Mouse (Mus musculus): Measurements from ENCODE around the gene Cyp1a1.
A peak's percentile ranks its signal among the peaks of the same experiment; 100 is the strongest.

Cyp1a1 gene

DNA sequence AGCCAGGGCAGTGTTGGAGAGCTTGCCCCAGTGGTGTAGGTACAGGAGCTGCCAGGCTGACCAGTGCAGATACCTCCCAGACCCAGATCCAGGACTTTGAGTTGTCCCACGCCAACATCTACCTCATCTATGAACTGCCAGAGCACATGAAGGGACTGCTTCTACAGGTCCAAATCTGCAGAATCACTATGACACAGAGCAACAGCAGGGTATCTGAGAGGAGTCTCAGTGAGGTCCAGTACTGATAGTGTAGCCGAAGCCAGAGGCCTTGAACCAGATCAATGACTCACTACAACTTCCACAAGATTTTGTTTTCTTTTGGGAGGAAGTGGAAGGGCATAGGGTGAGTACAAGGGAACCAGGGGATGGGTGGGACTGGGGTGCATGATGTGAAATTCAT, at the start of gene Cyp1a1:
Cyp1a1 (plus strand) TSS at position 178 of the 400 bp plus-strand sequence.
- DNase-seq (ENCODE audit: low read depth, low spot score), result no peak

DNA sequence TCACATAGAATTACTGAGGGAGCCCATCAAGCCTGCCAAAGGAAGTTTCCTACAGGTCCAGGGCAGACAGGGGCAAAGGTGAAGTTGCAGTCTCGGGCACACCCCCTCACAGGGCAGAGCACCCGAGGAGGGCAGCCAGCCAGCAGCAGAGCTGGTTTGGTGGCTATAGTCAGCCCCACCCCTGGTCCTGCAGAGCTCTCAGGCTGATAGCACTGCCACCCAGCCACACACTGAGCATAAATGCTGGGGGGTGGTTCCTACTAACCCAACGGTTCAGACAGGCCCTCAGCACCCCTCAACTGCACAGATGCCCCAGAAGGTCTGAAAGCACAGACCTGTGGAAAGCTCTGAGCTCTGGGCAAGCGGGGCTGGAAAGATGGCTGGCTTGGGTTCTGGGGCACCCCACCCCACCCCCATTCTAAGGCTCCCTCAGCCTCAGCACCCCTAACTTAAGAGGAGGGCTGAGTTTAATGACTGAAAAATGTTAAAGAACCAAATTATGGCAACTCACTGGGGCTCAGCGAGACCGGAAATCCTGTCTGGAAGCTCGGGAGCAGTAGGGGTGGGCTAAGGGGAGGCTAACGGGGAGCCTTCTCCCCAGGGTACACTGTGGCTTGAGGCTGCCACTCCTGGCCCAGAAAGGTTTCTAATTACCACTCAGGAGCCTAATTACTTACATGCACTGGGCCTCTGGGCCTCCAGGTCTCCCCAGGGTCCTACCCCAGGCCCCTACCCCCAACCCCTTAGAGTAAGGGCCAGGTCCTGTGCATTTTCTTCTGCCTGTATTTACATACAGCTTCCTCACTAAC, 48.9 kb upstream of the Cyp1a1 start:
- DNase-seq (ENCODE audit: low read depth, low spot score), result no peak

DNA sequence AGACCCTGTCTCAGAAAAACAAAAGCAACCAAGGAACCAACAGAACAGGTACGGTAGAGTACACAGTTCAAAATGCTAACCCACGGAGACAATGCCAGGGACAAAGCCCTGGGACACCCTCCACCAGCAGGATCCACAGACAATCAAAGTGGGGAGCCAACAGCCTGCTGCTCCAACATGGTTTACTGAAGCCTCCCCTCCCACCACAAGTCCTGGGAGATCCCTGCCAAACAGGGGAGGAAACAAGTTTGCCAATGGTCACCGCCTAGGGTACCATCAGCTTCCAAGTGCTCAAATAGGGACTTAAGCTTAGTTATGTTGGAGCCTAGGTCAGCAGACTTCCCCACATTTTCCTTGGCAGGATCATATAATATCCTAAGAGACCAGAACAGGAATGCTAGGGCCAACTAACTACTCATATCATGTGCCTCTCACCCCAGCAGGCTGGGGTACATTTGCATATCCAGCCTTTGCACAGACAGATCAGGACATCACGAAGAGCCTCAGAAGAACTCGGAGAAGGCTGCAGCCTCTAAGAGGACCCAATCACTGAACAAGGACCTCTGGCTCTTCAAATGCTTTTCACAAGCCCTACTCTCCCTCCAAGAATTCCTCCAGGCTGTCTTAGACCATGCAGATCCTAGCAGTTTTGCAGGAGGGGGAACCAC, 47.9 kb upstream of the Cyp1a1 start:
- DNase-seq (ENCODE audit: low read depth, low spot score), result no peak

DNA sequence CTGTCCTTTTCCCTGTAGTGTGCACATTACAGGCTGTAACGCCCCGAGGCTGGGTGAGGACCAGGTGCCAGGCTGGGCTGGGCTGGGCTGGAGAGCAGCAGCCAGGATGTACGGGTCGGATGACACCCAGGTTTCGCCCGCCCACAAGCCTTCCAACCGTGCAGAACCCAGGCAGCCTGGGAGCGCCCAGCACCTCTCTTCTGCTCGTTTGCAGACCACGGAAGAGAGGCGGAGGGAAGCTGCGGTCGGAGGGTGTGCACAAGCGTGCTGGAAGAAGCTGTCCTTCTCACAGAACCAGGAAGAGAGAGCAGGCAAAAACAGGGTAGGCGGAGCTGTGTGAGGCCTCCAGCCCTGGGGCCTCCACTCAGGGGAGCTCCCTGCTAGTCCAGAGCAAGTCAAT, 47.3 kb upstream of the Cyp1a1 start:
- peak; percentile 70 for DNase-seq (ENCODE audit: low read depth, low spot score)

DNA sequence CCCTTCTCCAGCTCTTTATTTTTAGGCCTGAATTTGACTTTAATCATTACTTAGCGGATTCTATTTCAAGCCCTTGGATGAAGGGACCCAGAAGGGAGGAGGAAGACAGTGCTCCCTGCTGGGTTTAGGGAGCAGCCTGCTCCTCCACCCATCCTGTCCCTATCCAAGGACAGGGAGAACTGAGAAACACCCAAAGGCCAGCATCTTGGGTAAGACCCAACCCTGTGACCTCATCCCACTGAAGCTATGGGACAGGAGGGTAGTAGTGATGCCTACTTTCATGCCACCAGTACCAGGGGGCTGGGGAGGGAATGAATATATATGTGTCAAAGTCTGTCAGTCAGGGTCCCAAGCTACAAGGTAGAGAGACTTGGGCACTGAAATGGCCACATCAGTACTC, 46.7 kb upstream of the Cyp1a1 start:
- DNase-seq (ENCODE audit: low read depth, low spot score), result no peak

DNA sequence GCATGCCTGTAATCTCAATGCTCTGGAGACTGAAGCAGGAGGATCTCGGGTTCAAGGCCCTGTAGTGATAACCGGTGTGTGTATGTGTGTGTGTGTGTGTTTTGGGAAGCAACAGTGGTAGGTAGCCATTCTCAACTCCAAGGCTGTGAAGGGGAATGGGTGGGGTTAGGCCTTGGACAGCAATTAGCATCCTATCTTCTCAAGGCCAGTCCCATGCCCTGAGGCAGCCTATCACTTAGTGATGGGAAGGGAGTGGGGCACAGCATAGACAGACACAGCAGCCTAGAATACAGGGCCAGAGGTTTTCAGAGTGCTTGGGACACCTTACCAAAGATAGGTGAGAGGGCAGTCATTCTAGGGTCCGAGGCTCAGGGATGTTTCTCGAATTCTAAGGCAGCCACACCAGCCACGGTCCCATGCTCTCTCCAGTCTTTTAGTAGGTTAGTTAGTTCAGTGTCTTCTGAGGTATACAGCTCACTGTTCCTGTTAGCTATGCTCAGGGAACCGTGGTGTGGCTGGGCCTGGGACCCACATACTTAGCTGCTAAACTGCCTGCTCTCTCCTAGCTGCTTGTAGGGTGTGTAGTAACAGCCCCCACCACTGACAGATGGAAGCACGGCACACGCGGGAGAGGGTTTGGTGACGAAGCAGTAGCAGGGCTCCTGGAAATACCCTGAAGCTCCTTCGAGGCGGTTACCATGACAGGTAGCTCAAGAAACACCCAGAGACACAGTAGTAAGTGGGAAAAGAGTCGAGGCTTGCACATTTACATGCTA, 45.8 kb upstream of the Cyp1a1 start:
- DNase-seq (ENCODE audit: low read depth, low spot score), result peak; percentile 72

DNA sequence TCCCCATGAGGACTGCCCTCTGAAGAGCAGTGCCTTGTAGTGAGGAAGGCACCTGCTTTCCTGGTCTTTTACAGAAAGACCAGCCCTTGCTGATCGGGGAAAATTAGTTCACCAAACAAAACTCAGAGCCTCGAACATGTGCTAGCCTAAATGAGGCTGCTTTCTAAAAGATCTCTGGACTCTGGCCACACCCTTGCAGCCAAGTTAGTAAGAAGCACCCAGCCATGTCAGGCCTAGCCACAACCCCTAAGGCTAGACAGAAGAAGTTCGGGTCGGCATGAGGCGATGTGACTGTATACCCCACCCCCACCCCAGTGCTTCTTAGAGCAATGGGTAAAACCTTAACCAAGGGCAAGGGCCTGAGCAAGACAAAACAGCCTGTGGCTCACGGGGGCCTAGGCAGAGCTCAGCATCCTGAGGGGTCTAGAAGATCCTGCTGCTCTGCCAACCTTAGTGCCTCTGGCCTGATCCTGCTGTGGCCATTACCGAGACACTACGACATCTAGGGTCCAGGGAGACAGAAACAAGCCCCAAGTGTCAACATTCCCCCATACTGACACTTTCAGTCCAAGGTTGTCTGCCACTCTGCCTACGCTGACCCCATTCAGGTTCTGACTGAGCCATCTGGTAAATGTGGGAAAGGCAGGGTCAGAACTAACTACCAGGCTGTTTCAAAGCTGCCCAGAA, 44.4 kb upstream of the Cyp1a1 start:
- DNase-seq (ENCODE audit: low read depth, low spot score), result peak; percentile 30

DNA sequence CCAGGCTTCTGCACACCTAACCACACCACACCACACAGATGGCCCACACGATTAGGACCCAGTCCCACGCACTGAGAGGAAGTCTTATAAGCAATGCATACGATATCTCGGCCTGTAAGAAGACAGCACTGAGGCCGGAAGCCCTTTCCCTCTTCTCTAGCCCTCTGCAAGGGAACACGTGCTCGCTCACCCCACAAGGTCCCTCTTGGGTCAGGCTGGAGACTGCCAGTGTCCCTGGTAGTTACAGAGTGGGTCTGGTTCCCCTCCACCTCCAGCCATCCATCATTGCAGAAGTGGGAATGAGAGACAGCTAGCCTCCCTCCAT, 43.9 kb upstream of the Cyp1a1 start:
- no peak for DNase-seq (ENCODE audit: low read depth, low spot score)

DNA sequence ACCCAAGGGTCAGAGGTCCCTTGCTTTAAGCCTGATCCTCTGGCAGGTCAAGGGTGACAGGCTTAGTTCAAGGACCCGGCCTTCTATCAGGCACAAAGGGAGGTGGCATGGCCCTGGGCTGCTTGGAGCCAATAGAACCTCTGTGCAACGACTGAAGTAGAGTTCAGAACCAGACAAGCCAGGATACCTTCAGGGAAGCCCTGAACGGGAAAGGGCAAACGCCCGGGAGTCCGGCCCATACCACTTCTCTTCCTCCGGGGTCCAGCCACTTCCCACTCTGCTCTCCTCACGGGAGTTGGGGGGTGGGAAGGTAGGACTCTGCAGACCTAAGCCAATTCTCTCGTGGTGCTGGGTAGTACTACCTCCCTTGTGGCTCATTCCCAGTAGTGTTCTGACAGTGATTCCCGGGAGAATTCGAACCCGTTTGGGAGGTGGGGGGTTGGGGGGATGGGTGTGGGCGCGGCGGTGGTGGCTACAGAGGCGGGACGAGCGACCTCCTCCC, 43.2 kb upstream of the Cyp1a1 start:
- DNase-seq (ENCODE audit: low read depth, low spot score), result peak; percentile 34

DNA sequence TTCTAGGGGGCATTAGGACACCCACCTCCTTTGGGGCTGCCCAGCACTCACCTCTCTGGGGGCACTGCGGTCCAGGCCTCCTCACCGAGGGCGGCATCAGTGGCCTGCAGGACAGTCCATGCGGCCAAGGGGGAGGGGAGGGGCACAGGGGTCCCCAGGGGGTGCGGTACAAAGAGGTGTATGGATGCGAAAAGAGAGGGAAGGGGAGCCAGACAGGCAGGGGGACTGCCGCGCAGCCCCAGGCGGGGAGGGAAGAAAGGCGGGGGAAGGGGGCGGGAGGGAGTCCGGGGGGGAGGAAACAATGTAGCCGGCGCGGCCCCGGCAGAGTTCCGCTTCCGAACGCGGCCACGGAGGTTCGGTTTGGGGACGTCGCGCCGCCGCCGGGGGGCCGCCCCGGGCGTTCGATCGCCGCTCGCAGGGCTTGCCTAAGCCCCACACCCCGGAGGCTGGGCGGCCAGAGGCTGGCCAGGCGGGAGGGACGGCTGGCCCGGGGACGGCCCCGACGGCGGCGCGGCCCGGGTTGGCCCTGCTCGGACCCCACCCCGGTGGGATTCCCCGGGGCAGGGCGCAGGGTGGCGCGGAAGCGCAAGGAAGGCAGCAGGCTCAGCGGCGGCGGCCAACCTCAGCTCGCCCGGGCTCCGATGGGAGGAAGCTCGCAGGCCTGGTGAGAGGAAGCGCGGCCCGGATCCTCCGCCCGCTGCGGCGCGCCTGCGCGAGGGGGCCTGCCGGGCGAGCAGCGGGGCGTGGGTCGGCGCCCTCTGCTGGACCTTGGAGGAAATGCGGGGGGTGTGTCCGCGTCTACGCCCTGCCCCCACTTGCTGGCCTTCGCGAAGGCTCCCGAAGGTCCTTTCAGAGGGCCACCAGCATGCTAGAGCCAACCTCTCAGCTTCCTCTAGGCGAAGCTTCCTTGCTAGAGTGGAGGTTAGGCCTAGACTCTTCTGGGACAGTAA, 42.5 kb upstream of the Cyp1a1 start:
- DNase-seq (ENCODE audit: low read depth, low spot score), result peak; percentile 93

DNA sequence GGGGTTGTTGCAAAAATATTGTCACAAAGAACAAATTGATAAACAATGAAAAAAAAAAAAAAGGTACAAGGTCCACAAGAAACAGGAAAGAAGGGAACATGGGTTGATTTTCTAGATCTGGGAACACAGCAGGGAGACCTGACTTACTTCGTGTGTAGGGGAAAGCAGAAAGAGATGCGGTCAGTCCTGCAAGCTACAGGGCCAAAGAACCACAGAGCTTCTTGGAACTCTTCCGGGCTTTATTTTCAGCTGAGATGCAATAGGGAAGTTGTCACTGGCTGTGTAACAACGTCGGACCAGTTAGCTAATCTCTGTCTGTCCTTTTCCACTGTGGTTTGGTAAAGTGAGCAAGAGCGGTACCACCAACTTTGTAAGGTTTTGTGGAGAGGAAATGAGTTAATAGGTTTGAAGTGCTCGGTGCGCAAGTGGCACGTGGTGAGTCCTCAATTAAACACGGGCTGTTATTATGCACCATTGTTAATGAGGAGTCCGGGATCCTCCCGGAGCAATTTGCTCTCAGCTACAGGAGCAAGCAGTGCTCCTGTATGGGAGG, 41.1 kb upstream of the Cyp1a1 start:
- DNase-seq (ENCODE audit: low read depth, low spot score), result no peak

DNA sequence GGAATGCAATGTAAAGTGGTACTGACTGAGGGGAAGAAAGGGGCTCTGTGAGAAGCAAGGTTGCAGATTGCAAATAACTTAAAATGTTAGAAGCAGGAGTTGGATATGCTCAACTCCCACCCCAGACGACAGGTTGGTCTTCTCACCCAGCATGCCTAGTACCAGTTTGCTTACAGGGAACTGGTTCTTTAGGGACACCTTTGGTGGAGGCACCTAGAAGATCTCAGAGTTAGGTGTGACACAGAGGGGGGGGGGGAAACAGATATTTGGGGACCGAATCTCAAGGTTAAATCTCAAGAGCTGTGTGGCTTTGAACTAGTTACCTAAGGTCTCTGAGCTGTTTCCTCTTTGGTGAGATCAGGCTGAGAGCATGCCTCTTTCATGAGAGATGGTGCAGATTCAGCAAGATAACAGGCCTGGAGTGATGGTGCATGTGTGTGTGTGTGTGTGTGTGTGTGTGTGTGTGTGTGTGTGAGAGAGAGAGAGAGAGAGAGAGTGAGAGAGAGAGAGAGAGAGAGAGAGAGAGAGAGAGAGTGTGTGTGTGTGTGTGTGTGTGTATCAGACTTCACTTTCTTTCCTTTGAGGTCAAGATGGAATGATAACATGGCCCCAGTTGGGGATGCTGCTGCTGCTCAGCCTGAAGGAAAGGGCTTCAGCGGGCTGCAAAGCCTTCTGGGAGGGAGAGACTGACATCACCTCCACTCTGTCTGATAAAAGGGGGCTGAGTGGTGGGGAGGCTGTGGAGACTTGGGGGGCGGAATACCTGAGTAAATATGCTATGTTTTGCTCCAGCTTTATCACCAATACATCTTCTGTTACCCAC, 40.2 kb upstream of the Cyp1a1 start:
- no peak for DNase-seq (ENCODE audit: low read depth, low spot score)

DNA sequence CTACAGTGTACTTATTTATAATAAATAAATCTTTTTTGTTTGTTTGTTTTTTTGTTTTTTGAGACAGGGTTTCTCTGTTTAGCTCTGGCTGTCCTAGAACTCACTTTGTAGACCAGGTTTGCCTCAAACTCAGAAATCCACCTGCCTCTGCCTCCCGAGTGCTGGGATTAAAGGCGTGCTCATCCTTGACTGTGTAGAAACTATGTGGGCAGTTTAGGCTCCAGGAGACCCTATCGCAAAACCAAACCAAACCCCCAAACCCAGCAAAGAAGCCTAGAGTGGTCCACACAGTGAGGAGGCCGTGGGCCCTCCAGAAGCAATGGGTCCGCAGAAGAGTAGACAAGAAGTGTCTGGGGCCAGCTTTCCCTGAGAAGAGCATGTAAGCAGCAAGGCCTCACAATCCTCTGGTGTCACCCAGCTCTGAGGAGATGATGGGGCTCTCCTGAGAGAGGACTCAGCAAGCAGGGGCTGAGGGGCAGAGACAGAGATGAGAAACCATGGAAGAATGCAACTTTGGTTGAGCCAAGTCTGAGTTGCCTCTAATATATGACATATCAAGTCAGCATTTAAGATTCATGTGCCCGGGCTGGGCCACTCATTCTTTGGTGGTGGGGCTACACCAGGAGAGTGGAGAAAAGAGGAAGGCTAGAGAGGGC, 37.5 kb upstream of the Cyp1a1 start:
- DNase-seq (ENCODE audit: low read depth, low spot score), result no peak

DNA sequence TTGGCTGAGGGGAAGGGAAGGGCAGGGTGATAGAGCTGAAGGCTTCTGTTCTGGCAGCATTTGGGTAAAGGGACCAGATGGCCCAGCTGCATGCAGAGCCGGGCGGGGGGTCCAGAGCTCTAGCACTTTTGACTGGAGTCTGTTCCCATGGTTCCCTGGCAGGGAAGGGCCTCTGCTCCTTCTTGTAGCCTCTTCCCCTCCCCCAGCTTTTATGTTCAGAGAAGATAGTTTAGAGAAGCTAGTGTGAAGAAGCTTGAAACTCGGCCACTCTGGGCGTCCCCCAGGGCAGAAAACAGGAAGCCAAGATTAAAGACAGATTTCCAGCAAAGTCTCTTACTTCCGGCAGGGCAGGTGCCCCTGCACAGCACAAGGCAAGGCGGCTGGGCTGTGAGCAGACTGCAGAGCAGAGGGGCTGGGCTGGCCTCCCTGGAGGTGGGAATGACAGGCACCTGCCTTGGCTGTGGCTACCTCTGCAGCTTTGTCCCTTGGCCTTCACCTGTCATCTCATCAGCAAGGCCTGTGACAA, 36.9 kb upstream of the Cyp1a1 start:
- DNase-seq (ENCODE audit: low read depth, low spot score), result peak; percentile 41

DNA sequence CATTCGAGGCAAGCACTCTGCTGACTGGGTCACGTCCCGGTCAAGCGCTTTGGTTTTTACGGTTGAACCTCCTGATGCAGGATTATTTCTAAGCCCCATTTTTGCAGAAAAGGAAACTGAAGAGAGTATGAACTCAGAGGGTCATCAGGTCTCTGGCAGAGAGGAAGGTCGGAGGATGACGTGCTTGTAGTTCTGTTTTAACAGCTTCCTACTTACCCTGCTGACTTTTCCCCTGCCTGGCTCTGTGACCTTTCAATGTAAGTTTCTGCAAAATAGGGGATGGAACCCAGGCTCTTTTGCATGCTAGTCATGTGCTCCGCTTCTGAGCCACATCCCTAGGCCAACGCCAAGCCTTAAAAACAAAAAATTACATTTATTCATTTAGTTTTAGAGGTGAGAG, 35.4 kb upstream of the Cyp1a1 start:
- DNase-seq (ENCODE audit: low read depth, low spot score), result no peak

DNA sequence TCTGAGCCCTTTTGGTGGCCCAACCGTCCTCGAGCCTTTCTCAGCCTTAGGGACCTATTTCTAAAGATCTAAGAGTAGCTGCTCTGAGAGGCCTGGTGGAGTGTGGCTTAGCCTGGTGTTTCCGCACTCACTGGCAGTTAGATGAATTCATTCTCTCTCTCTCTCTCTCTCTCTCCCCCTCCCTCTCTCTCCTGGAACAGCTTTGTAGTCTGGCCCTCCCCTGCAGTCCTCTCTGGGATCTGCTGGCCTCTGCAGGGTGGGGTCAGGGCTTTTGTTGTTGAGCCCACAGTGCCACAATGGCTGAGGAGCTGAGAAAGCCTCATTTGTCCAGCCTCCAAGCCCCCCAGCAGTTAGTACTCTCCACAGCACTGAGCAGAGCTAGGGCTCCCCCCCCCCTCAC, 34.9 kb upstream of the Cyp1a1 start:
- no peak for DNase-seq (ENCODE audit: low read depth, low spot score)

DNA sequence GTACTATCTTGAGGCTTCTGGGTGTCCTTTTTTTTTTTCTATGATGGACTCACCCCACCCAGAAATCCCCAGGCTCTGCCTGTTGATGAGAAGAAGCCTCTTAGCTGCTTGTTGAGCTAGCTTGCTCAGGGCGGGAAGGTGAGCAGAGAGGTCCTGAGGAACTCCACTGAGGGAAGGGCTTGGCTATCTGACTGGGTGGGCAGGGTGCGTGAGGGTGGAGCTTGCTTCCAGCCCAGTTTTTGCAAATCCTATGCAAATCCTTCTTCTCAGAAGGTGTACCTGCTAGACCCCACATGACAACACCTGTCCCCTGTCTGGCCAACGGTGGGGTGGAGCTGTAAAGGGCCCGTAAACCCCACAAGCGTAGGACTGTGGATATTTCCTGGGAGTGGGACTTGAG, 34.4 kb upstream of the Cyp1a1 start, which contains the start of gene Csk:
Csk (minus strand) TSS at position 349 of the 400 bp plus-strand sequence.
- peak; percentile 52 for DNase-seq (ENCODE audit: low read depth, low spot score)

DNA sequence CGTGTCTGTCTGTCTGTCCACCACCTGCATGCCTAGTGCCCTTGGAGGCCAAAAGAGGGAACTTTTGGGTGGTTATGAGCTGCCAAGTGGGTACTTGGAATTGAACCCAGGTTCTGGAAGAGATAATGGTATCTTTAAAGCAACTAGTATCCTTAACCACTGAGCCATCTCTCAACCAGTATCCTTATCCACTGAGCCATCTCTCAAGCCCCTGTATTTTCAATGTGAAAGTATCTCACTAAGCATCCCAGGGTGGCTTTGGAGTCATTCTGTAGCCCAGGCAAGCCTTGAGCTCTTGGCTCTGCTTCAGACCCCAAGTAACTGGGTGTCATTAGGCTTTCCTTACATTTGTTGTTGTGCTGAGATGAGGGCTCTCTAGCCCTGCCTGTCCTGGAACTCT, 32.8 kb upstream of the Cyp1a1 start:
- DNase-seq (ENCODE audit: low read depth, low spot score), result no peak

DNA sequence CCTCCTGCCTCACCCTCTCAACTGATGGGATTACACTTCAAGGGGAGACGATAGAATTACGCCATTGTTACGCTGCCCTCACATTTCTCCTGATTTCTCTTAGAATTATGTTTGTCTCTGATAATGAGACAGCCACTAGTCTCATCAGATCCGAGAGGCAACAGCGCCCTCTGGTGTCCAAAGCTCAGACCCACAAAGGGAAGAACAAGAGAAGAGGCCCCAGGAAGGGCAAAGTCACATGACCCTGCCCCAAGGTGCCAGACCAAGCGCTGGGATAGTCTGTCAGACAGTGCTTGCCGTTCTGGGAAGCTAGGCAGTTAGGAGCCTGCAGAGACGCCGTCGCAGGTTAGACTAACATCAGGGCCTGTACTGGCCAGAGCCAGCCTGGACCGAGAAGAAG, 32.0 kb upstream of the Cyp1a1 start:
- peak; percentile 96 for DNase-seq (ENCODE audit: low read depth, low spot score)
